Mouse (Mus musculus) spleen, adult 2 months (tissue): ENCODE data around the gene Tmem19. TPM values are rescaled to one million over a fixed set of nuclear protein-coding genes. Genes with fewer than 3 reads are reported as not detected.

Experiments used
- DNase-seq, 2 experiments: peaks; one replicate each; pipeline versions ENCODE4 v3.0.0 to v3.0.0-alpha.2; 2012 to 2021; ENCODE audit warnings: low spot score in 2 of 2, low read depth in 1 of 2
- H3K27ac ChIP-seq: fragments of 200-500 bp; 2 replicates; pipeline ENCODE4 v1.5.1; 2012; ENCODE audit warnings: low read length, inconsistent platforms; ENCODE audit not compliant: insufficient read depth
- H3K27me3 ChIP-seq: fragments of 200-500 bp; 2 replicates; pipeline ENCODE4 v1.6.1; 2012; ENCODE audit warnings: mild to moderate bottlenecking, moderate library complexity, low read length, inconsistent platforms; ENCODE audit not compliant: control insufficient read depth, insufficient read depth
- H3K36me3 ChIP-seq: fragments of 200-500 bp; 2 replicates; pipeline ENCODE4 v1.6.1; 2012; ENCODE audit warnings: mild to moderate bottlenecking, low read length, inconsistent platforms; ENCODE audit not compliant: control insufficient read depth, insufficient read depth
- H3K4me1 ChIP-seq: fragments of 200-500 bp; 2 replicates; pipeline ENCODE4 v1.6.1; 2011; ENCODE audit warnings: inconsistent platforms; ENCODE audit not compliant: control insufficient read depth, insufficient read depth, insufficient read length
- H3K4me3 ChIP-seq: fragments of 200-500 bp; 2 replicates; pipeline ENCODE4 v1.5.1; 2011; ENCODE audit warnings: mild to moderate bottlenecking, inconsistent platforms; ENCODE audit not compliant: insufficient read depth, insufficient read length; ENCODE audit errors: extremely low read depth
- CTCF ChIP-seq: fragments of 200-500 bp; IDR thresholded peaks from 2 replicates; pipeline ENCODE4 v1.5.1; 2011; ENCODE audit warnings: mild to moderate bottlenecking, inconsistent platforms; ENCODE audit not compliant: insufficient read depth, insufficient read length, insufficient replicate concordance; ENCODE audit errors: extremely low read depth
- POLR2A ChIP-seq: fragments of 200-500 bp; IDR thresholded peaks from 2 replicates; pipeline ENCODE4 v1.6.1; 2011; ENCODE audit warnings: low read depth, low read length, inconsistent platforms
- WGBS: fragments of 180-500 bp; shearing (Covaris S2); methylation state at CpG from one replicate; pipeline ENCODE4 v1.1.7; 2018; 5-methylcytosine and 5-hydroxymethylcytosine counted together
- polyA plus RNA-seq: library from polyadenylated mRNA; depleted of rRNA; stranded (reverse); fragments of >200 nt; gene quantifications from 2 replicates; pipeline ENCODE4 v1.2.3, GENCODE M21; 2012; rRNA removed

The Tmem19 gene
- polyA plus RNA-seq, 1 experiment: 10.4 TPM

DNA sequence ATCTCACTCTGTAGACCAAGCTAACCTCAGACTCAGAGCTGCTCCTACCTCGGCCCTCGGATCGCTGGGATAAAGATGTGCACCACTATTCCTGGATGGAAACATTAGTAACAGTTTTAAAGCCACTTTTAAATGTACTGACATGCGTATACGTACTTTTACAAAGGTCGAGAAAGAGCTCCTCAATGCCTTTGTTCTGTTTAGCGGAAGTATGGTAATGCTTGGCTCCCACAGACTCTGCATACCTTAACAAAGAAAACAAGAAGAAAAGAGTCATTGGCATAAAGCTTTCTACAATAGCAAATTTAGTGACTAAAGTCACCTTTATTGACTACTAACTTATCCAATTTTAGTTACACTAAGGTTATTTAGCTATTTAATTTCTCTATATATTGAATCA lies 67.6 kb downstream of the Tmem19 start:
- TF ChIP-seq POLR2A: no peak
- no peak for TF ChIP-seq CTCF
- Histone ChIP-seq H3K4me3 (no peak overlapping the region), H3K27me3 (no peaks in the 10 kb centered on the region), H3K4me1 (no peaks in the 10 kb centered on the region), H3K27ac (no peak overlapping the region), H3K36me3 (peaks cover 40% of the 10 kb centered on the region)
- 95% methylated on average over 7 of the region's 7 CpGs for WGBS
- DNase-seq: no peak

DNA sequence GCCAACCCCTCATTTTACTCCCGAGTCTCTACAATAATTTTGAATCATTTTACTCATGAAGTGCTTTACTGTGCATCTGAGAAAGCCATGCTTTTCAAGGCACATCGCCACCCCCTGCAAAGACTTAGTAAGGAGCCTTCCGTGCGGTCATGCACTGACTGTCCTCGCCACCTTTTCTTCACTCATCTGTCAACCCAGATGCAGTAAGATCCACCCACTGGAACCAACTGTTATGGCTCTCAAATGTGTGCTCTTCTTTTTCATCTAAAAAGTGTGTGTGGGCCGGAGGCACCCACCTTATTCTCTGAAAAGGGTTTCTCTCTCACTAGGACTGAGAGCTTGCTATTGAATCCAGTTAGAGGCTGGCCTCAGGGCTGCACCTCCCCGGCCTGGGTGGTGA lies 68.4 kb downstream of the Tmem19 start:
- no peak overlapping the region for H3K4me3 ChIP-seq
- no peak for DNase-seq
- peaks cover 41% of the 10 kb centered on the region for H3K36me3 ChIP-seq
- H3K27ac ChIP-seq: no peak overlapping the region
- H3K27me3 ChIP-seq: no peaks in the 10 kb centered on the region
- WGBS: 91% methylated on average over 7 of the region's 7 CpGs
- TF ChIP-seq POLR2A: no peak
- no peak for TF ChIP-seq CTCF
- no peaks in the 10 kb centered on the region for H3K4me1 ChIP-seq

DNA sequence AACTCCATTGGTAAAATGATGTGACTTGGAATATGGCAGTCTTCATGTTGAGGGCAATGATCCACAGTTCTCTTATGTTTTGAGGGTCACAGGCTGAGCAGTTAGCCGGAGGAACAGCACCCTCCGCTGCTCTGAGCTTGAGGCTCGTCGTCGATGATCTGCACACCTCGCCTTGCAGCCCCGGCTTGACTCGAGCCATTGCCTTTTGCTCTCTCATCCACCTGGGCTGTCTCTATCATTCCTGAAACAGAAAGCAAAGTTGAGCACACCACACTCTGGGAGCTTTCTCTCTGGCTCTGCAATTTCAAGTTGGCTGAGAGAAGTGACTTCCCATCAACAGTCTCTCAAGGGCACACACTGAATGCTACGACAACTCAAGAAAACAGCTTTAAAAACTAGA lies 71.6 kb downstream of the Tmem19 start:
- H3K4me1 ChIP-seq: no peaks in the 10 kb centered on the region
- no peak for DNase-seq
- no peaks in the 10 kb centered on the region for H3K27me3 ChIP-seq
- TF ChIP-seq CTCF (no peak), POLR2A (no peak)
- H3K27ac ChIP-seq: no peak overlapping the region
- 95% methylated on average over 9 of the region's 9 CpGs for WGBS
- peaks cover 41% of the 10 kb centered on the region for H3K36me3 ChIP-seq
- H3K4me3 ChIP-seq: no peak overlapping the region

Other genes with a start within 250 kb of the Tmem19 start
- gene Tph2, start 177.5 kb downstream of the Tmem19 start, polyA plus RNA-seq: 0.05 TPM in 1 of 2 replicates, not detected in the other
- 3.0 and 3.1 TPM in 2 replicates for gene Tbc1d15, start 111.0 kb downstream of the Tmem19 start, polyA plus RNA-seq
- gene Rab21, start 46.9 kb downstream of the Tmem19 start, polyA plus RNA-seq: 26.5 and 48.5 TPM in 2 replicates
- gene Thap2, start 21.9 kb upstream of the Tmem19 start, polyA plus RNA-seq: 3.2 and 3.6 TPM in 2 replicates
- gene Zfc3h1, start 22.5 kb upstream of the Tmem19 start, polyA plus RNA-seq: 11.2 and 12.5 TPM in 2 replicates
- gene A930009A15Rik, start 207.5 kb upstream of the Tmem19 start, polyA plus RNA-seq: 0.21 and 0.26 TPM in 2 replicates
- gene Lgr5, start 225.3 kb upstream of the Tmem19 start, polyA plus RNA-seq: 0.12 and 0.16 TPM in 2 replicates